Mouse (Mus musculus) testis, adult 2 months (tissue): ENCODE measurements at regions not wholly inside any gene's neighbourhood (a gene's known extent, or its start where the extent isn't known, plus 50 kb on each side); places are given as distances from the start of the nearest gene placed in this dataset.

Source experiments
- CTCF ChIP-seq: fragments of 200-500 bp; IDR thresholded peaks from 2 replicates; pipeline ENCODE4 v1.5.1; 2012; ENCODE audit warnings: low read depth, mild to moderate bottlenecking, inconsistent platforms, low read length, moderate library complexity; ENCODE audit not compliant: control insufficient read depth, insufficient read depth, insufficient replicate concordance
- POLR2A ChIP-seq: fragments of 200-500 bp; IDR thresholded peaks from 2 replicates; pipeline ENCODE4 v1.6.1; 2012; ENCODE audit warnings: low read depth, mild to moderate bottlenecking, inconsistent platforms, low read length, moderate library complexity; ENCODE audit not compliant: control insufficient read depth

GRCm38 (mm10) chr9:57313876-57314275, 51.5 kb upstream of the 1700017B05Rik start:
- TF ChIP-seq CTCF (no peak), POLR2A (no peak)
